Mouse (Mus musculus): ENCODE data around the gene Ooep. TPM values are rescaled to one million over a fixed set of nuclear protein-coding genes. Genes with fewer than 3 reads are reported as not detected.

The Ooep gene
- polyA plus RNA-seq, 1 experiment from 2014 or later: 0.75 TPM

DNA sequence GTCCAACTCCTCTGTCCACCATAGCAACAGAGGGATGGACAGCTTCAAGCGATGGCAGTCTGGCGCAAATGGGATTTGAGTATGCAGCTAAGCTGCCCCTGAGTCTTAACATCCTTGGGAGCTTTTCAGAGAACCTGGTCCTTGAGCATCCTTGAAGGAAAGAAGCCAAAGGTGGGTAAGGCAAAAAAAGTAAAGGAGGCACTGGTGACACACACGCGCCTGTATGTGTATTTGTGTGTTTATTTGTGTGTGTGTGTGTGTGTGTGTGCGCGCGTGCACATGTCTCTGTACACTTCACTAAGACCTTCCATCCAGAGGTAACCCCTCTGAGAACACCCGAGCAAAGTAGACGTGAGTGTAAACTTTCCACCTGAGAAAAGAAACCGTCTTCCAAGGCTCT, 15.2 kb upstream of the Ooep start:
- Histone ChIP-seq H3K27me3 (ENCODE audit: control insufficient read depth, insufficient read depth, low read length) (peaks cover 34% of the 10 kb centered on the region), H3K4me1 (ENCODE audit: control insufficient read depth, insufficient read depth, low read length) (peaks cover 4% of the 10 kb centered on the region), H3K4me2 (ENCODE audit: low read depth, low read length) (no peak overlapping the region), H3K9me3 (replicated peaks; ENCODE audit: control insufficient read depth, low read length) (no peaks in the 10 kb centered on the region), H3K27ac (ENCODE audit: low read length) (no peak overlapping the region), H3K4me3 (replicated peaks; ENCODE audit: low read length) (no peak overlapping the region), H3K9ac (ENCODE audit: low read length) (no peak overlapping the region), H3K36me3 (ENCODE audit: control insufficient read depth, insufficient read depth, low read length) (no peaks in the 10 kb centered on the region)
- no peak for ATAC-seq (ENCODE audit: insufficient read depth, low FRiP score)
- WGBS: 79% methylated on average over 10 of the region's 10 CpGs

DNA sequence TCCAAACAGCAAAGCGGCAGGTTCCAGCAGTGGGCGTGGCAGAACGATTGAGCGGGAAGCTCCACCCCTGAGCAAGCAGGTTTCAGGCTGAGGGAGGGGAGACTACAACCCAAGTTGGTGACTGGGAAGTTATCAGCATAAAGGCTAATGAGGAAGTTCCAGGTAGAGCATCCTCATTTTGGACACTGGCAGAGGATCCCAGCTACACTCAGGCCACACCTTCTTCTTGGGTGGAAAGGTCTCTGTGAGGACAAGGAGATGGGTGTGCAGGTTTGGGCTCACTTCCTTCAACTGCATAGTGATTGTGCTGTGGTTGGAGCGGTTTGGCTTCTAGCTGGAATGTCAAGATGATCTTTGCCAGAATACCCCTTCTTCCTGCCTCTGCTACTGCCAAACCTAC, 11.5 kb upstream of the Ooep start:
- no peak overlapping the region for H3K4me2 ChIP-seq (ENCODE audit: low read depth, low read length)
- no peaks in the 10 kb centered on the region for H3K36me3 ChIP-seq (ENCODE audit: control insufficient read depth, insufficient read depth, low read length)
- WGBS: 33% methylated on average over 5 of the region's 5 CpGs
- H3K27me3 ChIP-seq (ENCODE audit: control insufficient read depth, insufficient read depth, low read length): peaks cover 14% of the 10 kb centered on the region
- H3K4me3 ChIP-seq (replicated peaks; ENCODE audit: low read length): no peak overlapping the region
- H3K9me3 ChIP-seq (replicated peaks; ENCODE audit: control insufficient read depth, low read length): no peaks in the 10 kb centered on the region
- no peak overlapping the region for H3K9ac ChIP-seq (ENCODE audit: low read length)
- ATAC-seq (ENCODE audit: insufficient read depth, low FRiP score): no peak
- no peaks in the 10 kb centered on the region for H3K4me1 ChIP-seq (ENCODE audit: control insufficient read depth, insufficient read depth, low read length)
- H3K27ac ChIP-seq (ENCODE audit: low read length): no peak overlapping the region

DNA sequence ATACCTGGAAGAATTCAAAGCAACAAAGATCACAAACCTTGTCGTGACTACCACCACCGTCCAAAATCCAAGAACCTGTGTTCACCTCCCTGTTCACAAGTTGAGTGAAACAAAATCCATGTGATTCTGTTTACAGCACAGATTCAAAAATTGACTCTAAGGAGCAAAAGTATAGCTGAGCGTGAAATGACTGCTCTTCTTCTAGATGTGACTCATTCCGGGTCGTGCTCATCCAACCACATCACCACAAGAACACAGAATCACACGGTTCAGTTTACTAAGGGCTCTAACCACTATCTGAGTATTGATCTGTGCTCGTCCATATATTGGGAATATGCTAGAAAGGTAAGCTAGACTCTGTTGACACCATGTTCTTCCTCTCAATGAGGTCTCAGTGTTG, 8.4 kb upstream of the Ooep start:
- no peak overlapping the region for H3K27ac ChIP-seq (ENCODE audit: low read length)
- no peaks in the 10 kb centered on the region for H3K4me1 ChIP-seq (ENCODE audit: control insufficient read depth, insufficient read depth, low read length)
- no peaks in the 10 kb centered on the region for H3K27me3 ChIP-seq (ENCODE audit: control insufficient read depth, insufficient read depth, low read length)
- H3K4me2 ChIP-seq (ENCODE audit: low read depth, low read length): no peak overlapping the region
- H3K4me3 ChIP-seq (replicated peaks; ENCODE audit: low read length): no peak overlapping the region
- ATAC-seq (ENCODE audit: insufficient read depth, low FRiP score): no peak
- no peaks in the 10 kb centered on the region for H3K9me3 ChIP-seq (replicated peaks; ENCODE audit: control insufficient read depth, low read length)
- H3K9ac ChIP-seq (ENCODE audit: low read length): no peak overlapping the region
- 86% methylated on average over 7 of the region's 7 CpGs for WGBS
- H3K36me3 ChIP-seq (ENCODE audit: control insufficient read depth, insufficient read depth, low read length): no peaks in the 10 kb centered on the region

DNA sequence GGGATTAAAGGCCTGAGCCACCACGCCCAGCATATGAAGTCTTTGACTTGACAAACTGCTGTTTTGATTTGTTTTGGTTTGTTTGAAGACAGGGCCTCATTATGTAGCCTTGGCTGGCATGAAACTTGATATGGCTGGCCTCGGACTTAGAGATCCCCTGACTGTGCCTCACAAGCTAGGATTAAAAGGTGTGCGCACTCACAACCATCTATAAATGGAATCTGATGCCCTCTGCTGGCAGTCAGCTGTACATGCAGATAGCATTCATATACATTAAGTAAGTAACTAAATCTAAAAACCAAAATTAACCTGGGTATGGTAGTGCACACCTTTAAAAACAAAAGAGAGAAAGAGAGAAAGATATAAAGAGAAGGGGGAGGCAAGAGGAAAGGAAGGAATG, 7.4 kb upstream of the Ooep start:
- H3K4me2 ChIP-seq (ENCODE audit: low read depth, low read length): no peak overlapping the region
- no peaks in the 10 kb centered on the region for H3K4me1 ChIP-seq (ENCODE audit: control insufficient read depth, insufficient read depth, low read length)
- H3K27ac ChIP-seq (ENCODE audit: low read length): no peak overlapping the region
- no peak overlapping the region for H3K9ac ChIP-seq (ENCODE audit: low read length)
- ATAC-seq (ENCODE audit: insufficient read depth, low FRiP score): no peak
- 47% methylated on average over 3 of the region's 3 CpGs for WGBS
- H3K4me3 ChIP-seq (replicated peaks; ENCODE audit: low read length): no peak overlapping the region
- H3K36me3 ChIP-seq (ENCODE audit: control insufficient read depth, insufficient read depth, low read length): no peaks in the 10 kb centered on the region
- no peaks in the 10 kb centered on the region for H3K27me3 ChIP-seq (ENCODE audit: control insufficient read depth, insufficient read depth, low read length)
- no peaks in the 10 kb centered on the region for H3K9me3 ChIP-seq (replicated peaks; ENCODE audit: control insufficient read depth, low read length)

DNA sequence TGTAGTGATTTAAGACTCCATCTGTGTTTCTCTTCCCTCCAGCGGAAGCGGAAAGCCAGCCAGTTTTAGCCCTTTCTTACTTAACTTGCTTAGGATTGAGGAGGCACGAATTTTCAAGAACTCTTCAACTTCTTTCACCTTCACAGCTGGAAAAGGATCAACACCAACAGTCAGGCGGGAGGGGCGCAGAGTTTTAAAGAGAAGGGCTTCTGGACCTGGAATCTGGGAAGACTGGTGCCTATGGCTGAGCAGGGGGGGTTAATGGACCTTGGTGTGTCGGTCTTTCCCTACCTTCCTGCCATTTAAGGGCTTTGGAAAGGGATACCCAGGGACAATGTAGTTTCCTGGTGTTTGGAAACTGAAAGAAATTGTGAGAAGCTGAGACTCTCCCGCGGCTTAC, 979 bp downstream of the Ooep start:
- Histone ChIP-seq H3K4me1 (ENCODE audit: control insufficient read depth, insufficient read depth, low read length) (peaks cover 3% of the 10 kb centered on the region), H3K27ac (ENCODE audit: low read length) (no peak overlapping the region), H3K27me3 (ENCODE audit: control insufficient read depth, insufficient read depth, low read length) (peaks cover 8% of the 10 kb centered on the region; the same call in 1 of the 2 replicates), H3K4me3 (replicated peaks; ENCODE audit: low read length) (peak overlapping the region; percentile 28), H3K4me2 (ENCODE audit: low read depth, low read length) (peak overlapping the region; percentile 54; the same call in 1 of the 2 replicates), H3K9me3 (replicated peaks; ENCODE audit: control insufficient read depth, low read length) (no peaks in the 10 kb centered on the region), H3K9ac (ENCODE audit: low read length) (no peak overlapping the region), H3K36me3 (ENCODE audit: control insufficient read depth, insufficient read depth, low read length) (no peaks in the 10 kb centered on the region)
- WGBS: 52% methylated on average over 8 of the region's 8 CpGs
- no peak for ATAC-seq (ENCODE audit: insufficient read depth, low FRiP score)

DNA sequence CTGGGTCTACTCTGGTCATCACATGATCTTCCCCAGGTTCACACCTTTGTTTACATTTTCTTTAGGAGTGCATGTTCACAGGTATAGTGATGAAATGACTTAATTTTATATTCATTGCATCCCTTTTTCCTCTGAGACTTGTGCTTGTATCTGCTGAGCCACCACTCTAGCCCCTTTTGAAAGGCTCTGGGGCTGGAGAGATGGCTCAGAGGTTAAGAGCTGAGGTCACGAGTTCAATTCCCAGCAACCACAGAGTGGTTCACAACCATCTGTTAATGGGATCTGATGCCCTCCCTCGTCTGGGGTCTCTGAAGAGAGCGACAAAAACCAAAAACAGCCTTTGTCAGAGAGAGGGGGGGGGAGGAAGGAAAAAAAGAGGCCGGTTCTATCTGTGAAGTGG, 3.0 kb downstream of the Ooep start:
- Histone ChIP-seq H3K4me2 (ENCODE audit: low read depth, low read length) (no peak overlapping the region), H3K27ac (ENCODE audit: low read length) (no peak overlapping the region), H3K36me3 (ENCODE audit: control insufficient read depth, insufficient read depth, low read length) (no peaks in the 10 kb centered on the region), H3K4me1 (ENCODE audit: control insufficient read depth, insufficient read depth, low read length) (peaks cover 3% of the 10 kb centered on the region), H3K4me3 (replicated peaks; ENCODE audit: low read length) (no peak overlapping the region), H3K27me3 (ENCODE audit: control insufficient read depth, insufficient read depth, low read length) (peaks cover 8% of the 10 kb centered on the region; the same call in 1 of the 2 replicates), H3K9me3 (replicated peaks; ENCODE audit: control insufficient read depth, low read length) (no peaks in the 10 kb centered on the region), H3K9ac (ENCODE audit: low read length) (no peak overlapping the region)
- no peak for ATAC-seq (ENCODE audit: insufficient read depth, low FRiP score)
- WGBS: 67% methylated on average over 4 of the region's 4 CpGs

DNA sequence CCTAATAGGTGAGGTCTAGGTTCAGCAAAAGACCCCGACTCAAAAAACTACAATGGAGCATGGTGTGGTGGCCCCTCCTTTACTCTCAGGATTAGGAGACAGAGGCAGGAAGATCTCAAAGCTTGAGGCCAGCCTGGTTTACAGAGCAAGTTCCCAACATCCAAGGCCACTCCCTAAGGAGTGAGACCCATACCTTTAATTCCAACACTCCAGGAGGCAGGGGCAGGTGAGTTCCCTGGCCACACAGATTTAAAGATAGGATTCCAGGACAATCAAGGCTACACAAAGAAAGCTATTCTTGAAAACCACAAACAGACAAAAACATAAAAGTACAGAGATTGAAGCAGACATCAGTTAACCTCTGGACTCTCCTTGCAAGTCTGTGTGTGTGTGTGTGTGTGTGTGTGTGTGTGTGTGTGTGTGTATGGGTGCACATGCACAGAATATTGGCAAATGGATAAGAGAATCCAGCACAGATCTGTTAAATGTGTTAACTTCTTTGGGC, 3.6 kb downstream of the Ooep start:
- Histone ChIP-seq H3K36me3 (ENCODE audit: control insufficient read depth, insufficient read depth, low read length) (no peaks in the 10 kb centered on the region), H3K9me3 (replicated peaks; ENCODE audit: control insufficient read depth, low read length) (no peaks in the 10 kb centered on the region), H3K4me3 (replicated peaks; ENCODE audit: low read length) (no peak overlapping the region), H3K27ac (ENCODE audit: low read length) (no peak overlapping the region), H3K4me2 (ENCODE audit: low read depth, low read length) (no peak overlapping the region), H3K9ac (ENCODE audit: low read length) (no peak overlapping the region), H3K27me3 (ENCODE audit: control insufficient read depth, insufficient read depth, low read length) (peaks cover 8% of the 10 kb centered on the region; the same call in 1 of the 2 replicates), H3K4me1 (ENCODE audit: control insufficient read depth, insufficient read depth, low read length) (peaks cover 3% of the 10 kb centered on the region)
- ATAC-seq (ENCODE audit: insufficient read depth, low FRiP score): no peak
- 72% methylated on average over 1 of the region's 1 CpGs for WGBS

- H3K27ac ChIP-seq (ENCODE audit: low read length): no peak overlapping the region
- H3K4me3 ChIP-seq (replicated peaks; ENCODE audit: low read length): no peak overlapping the region
- WGBS: 31% methylated on average over 5 of the region's 5 CpGs
- peaks cover 3% of the 10 kb centered on the region for H3K4me1 ChIP-seq (ENCODE audit: control insufficient read depth, insufficient read depth, low read length)
- ATAC-seq (ENCODE audit: insufficient read depth, low FRiP score): peak; percentile 33; the same call in 1 of the 2 replicates
- no peaks in the 10 kb centered on the region for H3K36me3 ChIP-seq (ENCODE audit: control insufficient read depth, insufficient read depth, low read length)
- H3K4me2 ChIP-seq (ENCODE audit: low read depth, low read length): no peak overlapping the region
- no peaks in the 10 kb centered on the region for H3K9me3 ChIP-seq (replicated peaks; ENCODE audit: control insufficient read depth, low read length)
- H3K9ac ChIP-seq (ENCODE audit: low read length): no peak overlapping the region
- H3K27me3 ChIP-seq (ENCODE audit: control insufficient read depth, insufficient read depth, low read length): peaks cover 8% of the 10 kb centered on the region; the same call in 1 of the 2 replicates
Measured at GRCm38 (mm10) chr9:78374397-78374796, 4.1 kb downstream of the Ooep start.

- Histone ChIP-seq H3K36me3 (ENCODE audit: control insufficient read depth, insufficient read depth, low read length) (no peaks in the 10 kb centered on the region), H3K9ac (ENCODE audit: low read length) (no peak overlapping the region), H3K9me3 (replicated peaks; ENCODE audit: control insufficient read depth, low read length) (no peaks in the 10 kb centered on the region), H3K4me1 (ENCODE audit: control insufficient read depth, insufficient read depth, low read length) (no peaks in the 10 kb centered on the region; the same call in 1 of the 2 replicates), H3K27ac (ENCODE audit: low read length) (no peak overlapping the region), H3K4me3 (replicated peaks; ENCODE audit: low read length) (no peak overlapping the region), H3K4me2 (ENCODE audit: low read depth, low read length) (no peak overlapping the region), H3K27me3 (ENCODE audit: control insufficient read depth, insufficient read depth, low read length) (peaks cover 4% of the 10 kb centered on the region; the same call in 1 of the 2 replicates)
- WGBS: 78% methylated on average over 10 of the region's 10 CpGs
- no peak for ATAC-seq (ENCODE audit: insufficient read depth, low FRiP score)
Measured at GRCm38 (mm10) chr9:78372827-78373504, 5.6 kb downstream of the Ooep start.
